In the genomic region with DNA sequence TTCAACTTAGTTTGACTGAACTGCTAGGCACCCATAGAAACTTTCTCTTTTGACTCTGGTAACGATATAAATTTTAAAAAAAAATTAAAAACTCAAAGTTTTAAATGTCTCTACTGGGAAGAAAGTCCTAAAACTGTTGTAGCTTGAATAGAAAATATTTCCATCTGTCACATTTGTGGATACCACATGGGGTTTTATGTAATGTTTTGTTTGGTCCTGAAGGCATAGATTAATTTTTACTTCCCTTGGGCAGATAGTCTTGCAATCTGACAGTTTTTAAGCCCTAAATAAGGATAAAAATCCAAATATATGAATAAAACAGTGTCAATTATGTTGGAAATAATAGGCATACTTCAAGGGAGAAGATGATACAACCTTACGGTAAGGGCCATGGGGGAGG, we compare ENCODE assay signal across 28 mouse cellular contexts.
"Had no signal": no experiment of that assay in that cellular context is flagged by ENCODE, and none has a peak within 500 bp of the region (broad histone marks: within the 10 kb centered on the region; RNA-seq: fewer than 3 reads in every experiment).

No protein-coding gene starts in this region.

- DNase-seq: cerebellum, adult 2 months; cerebellum, adult 8-10 months; cerebellum, adult 9-10 months; cerebellum, adult 9-11 months; cerebellum, postnatal 10 days; cerebellum, postnatal 14 days; cerebellum, postnatal 25 days; cerebellum, postnatal 36 days; embryo, embryonic 11 days; forebrain, postnatal 0 days; gastrocnemius, adult 2 months; gastrocnemius, postnatal 10 days; gastrocnemius, postnatal 14 days; gastrocnemius, postnatal 25 days; gastrocnemius, postnatal 36 days; heart, adult 18-20 months; heart, adult 2 months had no signal

- H3K27ac ChIP-seq: embryonic facial prominence, embryonic 10.5 days; embryonic facial prominence, embryonic 12.5 days; embryonic facial prominence, embryonic 13.5 days; embryonic facial prominence, embryonic 15.5 days; forebrain, embryonic 10.5 days; forebrain, embryonic 12.5 days; forebrain, embryonic 13.5 days; forebrain, embryonic 15.5 days; gastrocnemius, adult 2 months; heart, adult 2 months had no signal

- ATAC-seq: forebrain, embryonic 13.5 days; forebrain, embryonic 14.5 days; forebrain, embryonic 15.5 days; forebrain, embryonic 16.5 days; forebrain, postnatal 0 days had no signal

- H3K4me3 ChIP-seq: embryonic facial prominence, embryonic 10.5 days; embryonic facial prominence, embryonic 12.5 days; embryonic facial prominence, embryonic 13.5 days; embryonic facial prominence, embryonic 15.5 days; erythroblast, embryonic 14.5 days; forebrain, embryonic 10.5 days; forebrain, embryonic 12.5 days; forebrain, embryonic 13.5 days; forebrain, embryonic 15.5 days; gastrocnemius, adult 2 months; heart, adult 2 months had no signal
